Mouse (Mus musculus): Measurements from ENCODE around the gene Evc.

- TF ChIP-seq CTCF (IDR thresholded peaks at IDR 0.05; ENCODE audit: borderline replicate concordance, insufficient read depth, low read depth, low read length) (no peak), POLR2A (IDR thresholded peaks at IDR 0.05; ENCODE audit: borderline replicate concordance, insufficient read depth, low read length) (no peak)
Observed at GRCm38 (mm10) chr5:37246138-37246910, 90.4 kb downstream of the Evc start.
